Mouse (Mus musculus) gonadal fat pad, adult 2 months (tissue): Measurements from ENCODE around the gene Eml4. TPM values are rescaled to one million over a fixed set of nuclear protein-coding genes. Genes with fewer than 3 reads are reported as not detected.

ENCODE experiments used
- DNase-seq: peaks from one replicate; pipeline ENCODE4 v3.0.0-alpha.2; 2012; ENCODE audit warnings: low read depth
- polyA plus RNA-seq: library from polyadenylated mRNA; depleted of rRNA; stranded (reverse); fragments of >200 nt; gene quantifications from 2 replicates; pipeline ENCODE4 v1.2.3, GENCODE M21; 2012

The Eml4 gene
- polyA plus RNA-seq, 1 experiment = 17.7 TPM

GRCm38 (mm10) chr17:83379366-83379765, 28.6 kb downstream of the Eml4 start:
- no peak for DNase-seq

DNA sequence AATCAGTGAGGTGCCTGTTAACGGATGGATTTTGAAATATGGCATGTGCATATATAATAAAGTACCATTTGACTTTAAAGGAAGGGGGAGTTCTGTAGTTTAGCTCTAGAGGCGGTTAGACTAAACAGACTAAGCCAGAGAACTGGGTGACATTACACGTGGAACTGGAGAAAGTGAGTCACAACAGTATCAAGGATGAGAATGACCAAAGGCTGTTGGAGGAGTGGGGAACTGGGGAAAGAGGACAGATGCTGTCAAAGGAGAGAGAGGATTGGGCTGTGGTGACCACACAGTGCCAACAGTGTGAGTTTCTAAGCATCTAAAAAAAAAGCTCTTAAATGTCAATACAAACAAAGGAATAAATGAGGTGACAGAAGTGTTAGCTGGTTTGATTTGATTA, 29.1 kb downstream of the Eml4 start:
- DNase-seq = no peak

GRCm38 (mm10) chr17:83382752-83383151, 32.0 kb downstream of the Eml4 start:
- no peak for DNase-seq

DNA sequence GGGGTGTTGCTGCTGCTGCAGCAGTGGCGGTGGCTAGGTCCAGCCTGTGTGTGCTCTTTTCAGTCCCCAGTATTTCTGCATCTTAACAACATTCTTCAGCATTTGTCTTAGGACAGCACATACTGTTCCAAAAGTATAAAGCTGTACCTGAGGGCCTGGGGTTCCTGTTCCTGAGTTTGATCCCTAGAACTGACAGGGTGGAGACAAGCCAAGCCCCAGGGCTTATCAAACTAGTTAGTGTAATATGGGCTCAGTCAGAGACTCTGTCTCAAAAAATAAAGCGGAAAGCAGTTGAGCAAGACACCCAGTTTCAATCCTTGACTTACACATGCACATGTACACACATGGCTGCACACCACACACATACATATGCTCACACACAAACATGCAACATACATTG, 34.2 kb downstream of the Eml4 start:
- DNase-seq = peak; percentile 56

- no peak for DNase-seq
Observed at GRCm38 (mm10) chr17:83387161-83387560, 36.4 kb downstream of the Eml4 start.

DNA sequence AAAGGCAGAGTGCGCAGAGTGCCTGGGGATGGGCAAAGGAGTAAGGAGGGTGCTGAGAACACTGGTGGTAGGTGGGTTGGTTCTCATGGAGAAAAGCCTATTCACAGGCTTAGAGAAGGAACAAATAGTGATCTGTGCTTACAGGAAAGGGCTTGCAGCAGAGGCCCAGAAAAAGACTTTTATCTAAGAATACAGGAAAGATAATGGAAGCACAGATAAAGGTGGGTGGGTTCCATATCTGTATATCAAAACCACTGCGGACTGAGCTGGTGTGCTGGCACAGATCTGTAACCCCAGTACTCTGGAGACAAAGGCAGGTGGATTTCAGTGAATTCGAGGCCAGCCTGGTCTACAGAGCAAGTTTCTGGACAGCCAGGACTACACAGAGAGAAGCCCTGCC, 43.3 kb downstream of the Eml4 start:
- no peak for DNase-seq

DNA sequence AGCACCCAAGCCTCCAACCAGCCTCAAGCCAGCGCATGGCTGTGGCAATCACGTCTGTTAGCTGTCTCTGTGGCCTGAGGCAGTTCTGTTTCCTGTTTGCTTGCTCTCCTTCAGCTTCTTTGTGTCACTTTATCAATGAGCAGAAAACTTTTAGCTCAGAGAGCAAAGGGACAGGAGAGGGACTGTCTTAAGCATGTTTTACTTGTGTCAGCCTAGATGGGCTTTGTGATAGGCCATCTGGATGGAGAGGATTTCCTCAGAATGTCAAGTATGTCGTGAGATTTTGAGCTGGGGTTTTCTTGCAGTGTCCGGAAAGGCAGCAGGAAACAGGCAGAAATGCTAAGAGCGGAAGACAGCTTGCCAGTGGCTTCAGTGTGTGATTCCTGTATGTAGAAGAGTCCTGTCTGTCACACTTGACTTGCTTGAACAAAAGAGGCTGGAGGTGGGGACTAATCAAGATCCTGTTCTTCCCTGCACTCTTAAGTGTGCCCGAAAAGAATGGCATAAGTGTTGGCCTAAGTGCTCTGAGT, 46.9 kb downstream of the Eml4 start:
- DNase-seq = no peak

DNA sequence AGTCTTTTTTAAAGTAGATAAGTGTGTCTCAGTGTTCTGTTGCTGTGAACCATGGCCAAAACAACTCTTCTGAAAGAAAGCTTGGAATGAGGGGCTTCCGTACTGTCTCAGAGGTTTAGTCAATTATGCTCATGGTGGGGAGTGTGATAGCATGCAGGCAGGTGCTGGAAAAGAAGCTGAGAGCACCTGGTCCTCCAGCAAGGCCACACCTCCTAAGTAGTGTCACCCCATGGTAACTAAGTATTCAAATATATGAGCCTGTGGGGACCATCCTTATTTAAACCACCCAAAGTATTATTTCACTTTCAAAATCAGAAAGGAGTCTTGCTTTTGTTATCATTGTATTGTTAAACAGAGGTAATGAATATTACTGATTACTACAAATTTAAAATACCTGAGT, 48.0 kb downstream of the Eml4 start:
- no peak for DNase-seq

DNA sequence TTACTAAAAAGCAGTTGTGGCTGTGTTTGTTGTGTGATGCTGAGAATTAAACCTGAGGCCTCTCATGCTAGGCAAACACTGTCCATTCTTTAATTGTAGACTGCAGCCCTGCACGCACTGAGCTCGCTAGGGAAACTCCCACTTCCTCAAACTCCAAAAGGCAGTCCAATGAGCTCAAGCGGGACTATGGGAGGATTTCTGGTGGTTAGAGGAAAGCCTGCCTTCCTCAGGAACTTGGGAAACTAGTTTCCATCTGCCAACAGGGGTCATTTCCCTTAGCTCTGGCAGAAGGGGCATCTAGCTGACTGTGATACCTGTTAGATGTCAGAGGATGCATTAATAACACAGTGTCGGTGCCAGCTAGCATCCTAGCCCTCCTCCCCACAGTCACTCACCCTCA, 79.9 kb downstream of the Eml4 start:
- DNase-seq = no peak

GRCm38 (mm10) chr17:83443406-83443805, 92.7 kb downstream of the Eml4 start:
- DNase-seq = no peak

DNA sequence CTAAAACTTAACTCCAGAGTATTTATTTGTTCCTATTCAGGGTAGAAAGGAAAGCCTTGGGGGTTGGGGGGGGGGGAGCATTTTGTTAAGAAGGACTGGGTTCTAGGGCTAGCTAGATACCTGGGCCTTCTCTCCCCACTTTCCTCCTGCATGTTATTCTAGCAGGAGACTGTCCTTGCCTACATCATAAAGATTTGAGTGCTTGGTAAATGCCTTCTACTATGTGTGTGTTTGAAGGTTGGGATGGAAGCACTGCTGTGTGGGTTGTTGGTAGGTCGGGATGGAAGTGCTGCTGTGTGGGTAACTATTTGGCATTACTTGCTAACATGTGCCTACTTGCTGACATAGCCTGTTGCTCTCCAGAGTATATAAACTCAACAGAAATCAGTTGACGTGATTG, 98.9 kb downstream of the Eml4 start:
- DNase-seq = no peak

DNA sequence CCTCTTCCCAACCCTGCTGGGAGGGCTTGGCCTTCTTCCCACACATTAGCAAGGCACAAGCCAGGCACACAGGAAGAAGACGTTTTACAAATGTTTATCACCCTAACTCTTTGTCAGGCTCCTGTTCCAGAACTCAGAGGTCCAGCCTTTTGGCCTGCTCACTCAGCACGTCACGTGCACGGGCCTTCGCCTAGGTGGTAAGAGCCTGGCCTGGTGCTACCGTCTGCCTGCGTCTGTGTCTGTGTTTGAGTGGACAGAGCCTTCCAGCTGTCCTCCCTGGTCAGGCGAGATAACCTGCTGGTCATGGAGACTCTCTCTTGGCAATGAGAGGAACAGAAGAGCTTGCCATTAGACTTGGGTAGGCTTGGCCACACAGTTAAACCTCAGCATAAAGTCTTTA, 100.6 kb downstream of the Eml4 start:
- DNase-seq = no peak

- no peak for DNase-seq
Observed at GRCm38 (mm10) chr17:83451796-83452195, 101.1 kb downstream of the Eml4 start.

GRCm38 (mm10) chr17:83452451-83452850, 101.7 kb downstream of the Eml4 start:
- no peak for DNase-seq

GRCm38 (mm10) chr17:83453587-83453986, 102.9 kb downstream of the Eml4 start:
- no peak for DNase-seq

DNA sequence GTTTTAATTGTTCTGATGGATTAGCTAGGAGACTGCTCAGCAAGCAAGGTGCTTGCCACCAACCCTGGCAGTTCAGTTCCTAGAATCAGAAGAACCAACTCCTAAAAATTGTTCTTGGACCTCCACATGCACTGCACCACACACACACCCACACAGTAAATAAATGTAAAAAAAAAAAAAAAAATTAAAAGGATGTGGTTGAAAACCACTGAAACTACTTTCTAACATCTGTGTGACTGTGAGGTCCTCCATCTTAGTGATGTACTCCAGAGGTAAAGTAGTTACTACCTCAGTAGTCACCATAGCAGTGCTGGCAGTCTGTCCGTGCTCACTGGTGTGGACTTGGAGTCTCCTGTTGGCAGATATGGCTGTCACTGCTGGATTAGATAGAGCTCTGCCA, 106.5 kb downstream of the Eml4 start:
- no peak for DNase-seq

DNA sequence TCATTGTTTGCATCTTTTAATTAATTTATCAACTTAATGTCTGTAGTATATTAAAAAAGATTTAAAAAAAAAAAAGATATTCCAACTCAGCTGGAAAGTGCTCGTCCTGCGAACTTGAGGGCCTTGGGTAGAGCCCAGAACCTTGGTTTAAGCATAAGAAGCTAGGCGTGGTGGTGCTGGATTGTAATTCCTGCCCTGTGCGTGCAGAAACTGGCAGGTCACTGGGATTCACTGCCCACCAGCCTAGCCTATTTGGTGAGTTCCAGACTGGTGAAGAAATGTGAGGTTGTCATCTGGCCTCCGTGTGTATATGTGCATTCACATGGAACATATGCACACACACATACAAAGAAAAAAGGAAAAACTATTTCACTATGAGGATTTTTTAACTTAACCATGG, 115.2 kb downstream of the Eml4 start:
- no peak for DNase-seq

DNA sequence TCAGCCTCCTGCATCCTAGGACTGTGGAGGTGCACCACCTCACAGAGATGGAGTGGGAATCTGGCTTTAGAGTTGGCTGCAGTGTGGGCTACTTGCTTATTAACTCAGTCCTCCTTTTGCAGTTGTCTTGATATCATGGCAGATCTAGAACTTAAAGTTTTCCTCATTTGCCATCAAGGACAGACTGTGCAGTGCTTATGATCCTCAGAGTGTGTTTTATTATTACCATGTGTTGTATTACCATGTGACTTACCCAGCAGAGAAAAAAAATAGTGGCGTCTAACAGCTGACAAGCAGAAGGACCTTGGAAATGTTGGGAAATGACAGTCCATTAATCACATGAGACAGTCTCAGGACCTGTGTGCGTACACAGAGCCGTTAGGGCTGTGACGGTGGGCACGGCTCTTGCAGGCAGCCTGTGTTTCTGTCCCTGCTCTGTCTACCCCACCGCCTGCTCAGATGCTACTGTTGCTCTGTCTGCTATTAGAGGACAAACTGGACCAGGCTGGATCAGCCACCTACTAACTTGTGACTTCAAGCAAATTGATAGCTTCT, 116.0 kb downstream of the Eml4 start:
- no peak for DNase-seq

DNA sequence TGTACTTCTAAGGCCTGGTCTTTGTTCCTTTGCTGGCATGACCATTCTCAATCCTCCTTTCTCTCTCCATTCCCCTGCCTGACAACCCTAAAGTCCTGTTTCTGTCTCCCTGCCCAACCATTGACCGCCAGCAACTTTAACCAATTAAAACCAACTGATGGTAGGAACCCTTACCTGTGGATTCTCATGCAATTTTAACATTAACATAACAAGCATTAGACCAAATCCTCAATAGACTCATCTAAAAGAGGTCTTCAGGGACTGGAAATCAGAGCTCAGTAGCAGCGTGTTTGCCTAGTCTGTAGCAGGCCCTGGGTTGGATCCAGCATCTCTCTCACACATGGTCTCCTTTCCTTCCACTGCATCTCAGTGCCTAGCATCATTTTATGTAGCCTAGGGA, 118.9 kb downstream of the Eml4 start:
- no peak for DNase-seq

DNA sequence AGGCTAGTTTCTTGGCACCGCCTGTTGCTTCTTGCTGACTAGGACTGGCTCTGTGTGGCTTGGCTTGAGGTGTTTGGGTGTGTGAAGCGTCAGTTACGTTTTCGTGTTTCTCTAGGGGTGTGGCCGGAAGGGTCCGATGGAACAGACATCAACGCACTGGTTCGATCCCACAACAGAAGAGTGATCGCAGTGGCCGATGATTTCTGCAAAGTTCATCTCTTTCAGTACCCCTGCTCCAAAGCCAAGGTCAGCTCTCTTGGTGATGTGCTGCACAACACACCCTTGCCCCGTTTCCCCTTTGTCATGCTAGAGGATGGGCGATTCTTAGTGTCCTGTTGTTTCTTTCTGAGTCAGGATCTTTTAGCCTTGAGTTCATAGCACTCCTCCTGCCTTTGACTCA, 126.4 kb downstream of the Eml4 start:
- no peak for DNase-seq

DNA sequence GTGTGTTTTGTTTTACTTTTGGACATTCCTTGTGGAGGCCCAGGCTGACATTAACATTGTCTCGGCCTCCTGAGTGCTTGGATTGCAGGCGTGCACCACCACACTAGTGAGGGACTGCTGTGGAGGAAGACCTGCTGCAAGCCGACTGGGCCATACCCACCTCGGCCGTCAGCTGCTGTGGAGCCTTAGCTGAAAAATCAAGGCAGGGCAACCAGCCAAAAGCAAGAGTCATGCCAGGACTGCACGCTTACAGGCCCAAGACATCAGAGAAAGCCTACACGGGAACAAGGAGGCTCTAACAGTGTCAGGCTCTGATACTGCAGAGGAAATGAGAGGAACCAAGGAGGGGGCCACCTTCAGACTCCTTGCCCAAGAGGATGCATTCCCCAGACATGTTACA, 130.8 kb downstream of the Eml4 start:
- DNase-seq = no peak

GRCm38 (mm10) chr17:83482817-83483536, 132.2 kb downstream of the Eml4 start:
- no peak for DNase-seq

- DNase-seq = no peak
Observed at GRCm38 (mm10) chr17:83483784-83484183, 133.1 kb downstream of the Eml4 start.

GRCm38 (mm10) chr17:83487762-83488161, 137.0 kb downstream of the Eml4 start:
- DNase-seq = no peak
